Mouse (Mus musculus) urinary bladder, postnatal 0 days (tissue): ENCODE results near the gene Gm3646. TPM values are rescaled to one million over a fixed set of nuclear protein-coding genes. Genes with fewer than 3 reads are reported as not detected.

Source experiments
- polyA plus RNA-seq: library from polyadenylated mRNA; unstranded; fragments of >200 nt; fragmentation: Nextera tagmentation; extraction: Ambion mirVana; gene quantifications from 2 replicates; pipeline ENCODE4 v1.2.1, GENCODE M21; 2015

Gm3646 gene
- polyA plus RNA-seq, result 5.1 and 8.7 TPM in 2 replicates

DNA sequence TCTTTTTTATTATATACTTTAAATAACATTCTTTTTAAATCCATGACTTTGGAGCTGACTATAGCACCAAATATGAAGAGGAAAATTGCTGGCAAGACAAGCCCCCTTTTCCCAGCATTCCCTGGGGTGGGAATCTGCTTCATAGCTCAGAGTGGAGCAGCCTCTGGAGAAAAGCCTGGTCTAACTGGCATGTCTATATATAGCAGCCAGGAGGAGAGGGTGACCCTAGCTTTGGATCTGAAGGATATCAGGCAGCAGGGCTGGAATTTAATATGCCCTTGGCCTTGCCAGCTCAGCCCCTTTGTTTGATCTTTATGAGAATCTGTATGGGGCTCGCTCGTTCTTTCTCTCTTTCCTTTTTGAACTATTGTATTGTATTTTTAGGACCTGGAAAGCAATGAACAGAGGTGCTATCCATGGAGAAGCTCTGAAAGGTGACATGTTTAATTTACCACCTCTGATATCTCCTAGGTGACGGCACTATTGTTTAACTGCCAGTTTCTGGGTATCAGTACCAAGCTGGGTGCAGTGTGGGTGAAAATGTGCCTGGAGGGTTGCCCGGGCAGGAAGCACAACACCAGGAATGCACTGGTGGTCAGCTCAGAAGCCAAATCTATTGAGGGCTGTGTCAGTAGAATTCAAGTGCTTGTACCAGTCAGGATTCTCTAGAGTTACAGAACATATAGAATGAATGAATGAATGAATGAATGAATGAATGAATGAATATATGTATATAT is at the start of gene Gm3646:
Gene Gm3646 (minus strand): TSS at position 90 of the 737 bp plus-strand sequence.

Other genes starting within 250 kb of the Gm3646 start
- 14.1 and 16.7 TPM in 2 replicates for gene Rnf149, start 227.9 kb downstream of the Gm3646 start, polyA plus RNA-seq
- 0.04 and 0.10 TPM in 2 replicates for gene Creg2, start 153.9 kb downstream of the Gm3646 start, polyA plus RNA-seq
- gene Rfx8, start 84.3 kb downstream of the Gm3646 start, polyA plus RNA-seq, result 0.11 TPM in 1 of 2 replicates, not detected in the other
- 11.8 and 13.8 TPM in 2 replicates for gene Map4k4, start 95.6 kb upstream of the Gm3646 start, polyA plus RNA-seq